Mouse (Mus musculus) neural tube, embryonic 13.5 days (tissue): ENCODE results near the gene Gm5136. TPM values are rescaled to one million over a fixed set of nuclear protein-coding genes. Genes with fewer than 3 reads are reported as not detected.

Experiments
- ATAC-seq: fragments of 200-750 bp; cut with Nextera tagmentation; 2 replicates; pipeline ENCODE4 v1.8.0; 2017; ENCODE audit warnings: low read depth, mild to moderate bottlenecking, moderate TSS enrichment, moderate library complexity
- H3K27ac ChIP-seq: fragments of 300-500 bp; sonication (generic); replicated peaks from 2 replicates; pipeline ENCODE4 v1.5.1; 2015; ENCODE audit warnings: moderate library complexity, mild to moderate bottlenecking, inconsistent platforms
- H3K27me3 ChIP-seq: fragments of 300-500 bp; sonication (generic); 2 replicates; pipeline ENCODE4 v1.6.1; 2015; ENCODE audit warnings: mild to moderate bottlenecking, inconsistent platforms
- H3K36me3 ChIP-seq: fragments of 300-500 bp; sonication (generic); 2 replicates; pipeline ENCODE4 v1.6.1; 2015; ENCODE audit warnings: mild to moderate bottlenecking, inconsistent platforms
- H3K4me1 ChIP-seq: fragments of 300-500 bp; sonication (generic); replicated peaks from 2 replicates; pipeline ENCODE4 v1.6.1; 2015; ENCODE audit warnings: inconsistent platforms
- H3K4me2 ChIP-seq: fragments of 300-500 bp; sonication (generic); 2 replicates; pipeline ENCODE4 v1.6.1; 2015; ENCODE audit warnings: inconsistent platforms, mild to moderate bottlenecking, moderate library complexity
- H3K4me3 ChIP-seq: fragments of 300-500 bp; sonication (generic); 2 replicates; pipeline ENCODE4 v1.5.1; 2015; ENCODE audit warnings: mild to moderate bottlenecking, inconsistent platforms
- H3K9ac ChIP-seq: fragments of 300-500 bp; sonication (generic); 2 replicates; pipeline ENCODE4 v1.6.1; 2015; ENCODE audit warnings: moderate library complexity, mild to moderate bottlenecking, inconsistent platforms
- H3K9me3 ChIP-seq: fragments of 300-500 bp; sonication (generic); 2 replicates; pipeline ENCODE4 v1.6.1; 2016; ENCODE audit warnings: inconsistent platforms
- WGBS: fragments of 180-500 bp; shearing (Covaris S2); methylation state at CpG from one replicate; pipeline ENCODE4 v1.1.7; 2015; 5-methylcytosine and 5-hydroxymethylcytosine counted together
- polyA plus RNA-seq: library from polyadenylated mRNA; unstranded; fragments of >200 nt; fragmentation: Nextera tagmentation; extraction: Ambion mirVana; gene quantifications from 2 replicates; pipeline ENCODE4 v1.2.1, GENCODE M21; 2015

Gm5136 gene
- polyA plus RNA-seq, 1 experiment from 2014 or later = 0.22 TPM

- peaks cover 11% of the 10 kb centered on the region for H3K4me1 ChIP-seq
- H3K4me3 ChIP-seq = no peak overlapping the region
- H3K36me3 ChIP-seq = no peaks in the 10 kb centered on the region
- H3K9me3 ChIP-seq = no peaks in the 10 kb centered on the region
- H3K27ac ChIP-seq = peak overlapping the region; percentile 69
- 55% methylated on average over 14 of the region's 14 CpGs for WGBS
- ATAC-seq = peak; percentile 74
- no peak overlapping the region for H3K9ac ChIP-seq
- no peaks in the 10 kb centered on the region for H3K27me3 ChIP-seq
- H3K4me2 ChIP-seq = no peak overlapping the region
Observed at GRCm38 (mm10) chr10:108679675-108680390, 20.1 kb downstream of the Gm5136 start.

- Histone ChIP-seq H3K27ac (no peak overlapping the region), H3K27me3 (no peaks in the 10 kb centered on the region), H3K9ac (no peak overlapping the region), H3K4me3 (no peak overlapping the region), H3K4me1 (peaks cover 11% of the 10 kb centered on the region), H3K9me3 (no peaks in the 10 kb centered on the region), H3K36me3 (no peaks in the 10 kb centered on the region), H3K4me2 (no peak overlapping the region)
- ATAC-seq = no peak
- 82% methylated on average over 8 of the region's 8 CpGs for WGBS
Observed at GRCm38 (mm10) chr10:108677053-108677452, 22.9 kb downstream of the Gm5136 start.

GRCm38 (mm10) chr10:108668944-108669343, 31.0 kb downstream of the Gm5136 start:
- Histone ChIP-seq H3K4me1 (no peaks in the 10 kb centered on the region), H3K4me2 (no peak overlapping the region), H3K4me3 (no peak overlapping the region), H3K9me3 (no peaks in the 10 kb centered on the region), H3K9ac (no peak overlapping the region), H3K27ac (no peak overlapping the region), H3K27me3 (no peaks in the 10 kb centered on the region), H3K36me3 (no peaks in the 10 kb centered on the region)
- no peak for ATAC-seq
- WGBS = 88% methylated on average over 3 of the region's 3 CpGs

GRCm38 (mm10) chr10:108660295-108660694, 39.7 kb downstream of the Gm5136 start:
- Histone ChIP-seq H3K27ac (no peak overlapping the region), H3K9me3 (no peaks in the 10 kb centered on the region), H3K4me1 (no peaks in the 10 kb centered on the region), H3K4me3 (no peak overlapping the region), H3K9ac (no peak overlapping the region), H3K27me3 (no peaks in the 10 kb centered on the region), H3K36me3 (no peaks in the 10 kb centered on the region), H3K4me2 (no peak overlapping the region)
- 69% methylated on average over 3 of the region's 3 CpGs for WGBS
- ATAC-seq = no peak

- no peaks in the 10 kb centered on the region for H3K36me3 ChIP-seq
- no peak overlapping the region for H3K4me3 ChIP-seq
- no peaks in the 10 kb centered on the region for H3K27me3 ChIP-seq
- ATAC-seq = no peak
- no peak overlapping the region for H3K27ac ChIP-seq
- H3K9me3 ChIP-seq = no peaks in the 10 kb centered on the region
- H3K4me2 ChIP-seq = no peak overlapping the region
- WGBS = 84% methylated on average over 2 of the region's 2 CpGs
- H3K4me1 ChIP-seq = no peaks in the 10 kb centered on the region
- no peak overlapping the region for H3K9ac ChIP-seq
Observed at GRCm38 (mm10) chr10:108658300-108658699, 41.7 kb downstream of the Gm5136 start.

- H3K4me3 ChIP-seq = no peak overlapping the region
- no peak for ATAC-seq
- H3K9ac ChIP-seq = no peak overlapping the region
- no peak overlapping the region for H3K4me2 ChIP-seq
- no peak overlapping the region for H3K27ac ChIP-seq
- H3K4me1 ChIP-seq = peaks cover 4% of the 10 kb centered on the region
- no peaks in the 10 kb centered on the region for H3K27me3 ChIP-seq
- no peaks in the 10 kb centered on the region for H3K36me3 ChIP-seq
- H3K9me3 ChIP-seq = no peaks in the 10 kb centered on the region
Observed at GRCm38 (mm10) chr10:108657669-108658068, 42.3 kb downstream of the Gm5136 start.

- H3K27ac ChIP-seq = no peak overlapping the region
- no peak for ATAC-seq
- H3K4me3 ChIP-seq = no peak overlapping the region
- 92% methylated on average over 4 of the region's 4 CpGs for WGBS
- no peak overlapping the region for H3K9ac ChIP-seq
- H3K27me3 ChIP-seq = no peaks in the 10 kb centered on the region
- peaks cover 4% of the 10 kb centered on the region for H3K4me1 ChIP-seq
- no peak overlapping the region for H3K4me2 ChIP-seq
- no peaks in the 10 kb centered on the region for H3K9me3 ChIP-seq
- no peaks in the 10 kb centered on the region for H3K36me3 ChIP-seq
Observed at GRCm38 (mm10) chr10:108656898-108657297, 43.1 kb downstream of the Gm5136 start.

- WGBS = 94% methylated on average over 11 of the region's 11 CpGs
- no peak for ATAC-seq
- H3K27me3 ChIP-seq = no peaks in the 10 kb centered on the region
Observed at GRCm38 (mm10) chr10:108655074-108655473, 44.9 kb downstream of the Gm5136 start.

GRCm38 (mm10) chr10:108652831-108653230, 47.1 kb downstream of the Gm5136 start:
- Histone ChIP-seq H3K9me3 (no peaks in the 10 kb centered on the region), H3K27me3 (no peaks in the 10 kb centered on the region), H3K36me3 (no peaks in the 10 kb centered on the region), H3K4me3 (no peak overlapping the region), H3K9ac (no peak overlapping the region), H3K4me2 (no peak overlapping the region), H3K4me1 (peaks cover 4% of the 10 kb centered on the region), H3K27ac (no peak overlapping the region)
- no peak for ATAC-seq
- 47% methylated on average over 8 of the region's 8 CpGs for WGBS

More at GRCm38 (mm10) chr10:108655074-108655473, 44.9 kb downstream of the Gm5136 start:
- Histone ChIP-seq H3K9me3 (no peaks in the 10 kb centered on the region), H3K36me3 (no peaks in the 10 kb centered on the region), H3K27ac (no peak overlapping the region), H3K9ac (no peak overlapping the region), H3K4me3 (no peak overlapping the region), H3K4me1 (peaks cover 4% of the 10 kb centered on the region), H3K4me2 (no peak overlapping the region)

- Histone ChIP-seq H3K9ac (no peak overlapping the region), H3K4me1 (peaks cover 4% of the 10 kb centered on the region), H3K27ac (no peak overlapping the region), H3K4me2 (no peak overlapping the region), H3K4me3 (no peak overlapping the region), H3K9me3 (no peaks in the 10 kb centered on the region), H3K36me3 (no peaks in the 10 kb centered on the region), H3K27me3 (no peaks in the 10 kb centered on the region)
- WGBS = 86% methylated on average over 8 of the region's 8 CpGs
- ATAC-seq = no peak
Observed at GRCm38 (mm10) chr10:108652066-108652465, 47.9 kb downstream of the Gm5136 start.

- no peak for ATAC-seq
- H3K4me1 ChIP-seq = peaks cover 4% of the 10 kb centered on the region
- WGBS = 74% methylated on average over 7 of the region's 7 CpGs
- H3K27ac ChIP-seq = peak overlapping the region; percentile 56
- no peaks in the 10 kb centered on the region for H3K9me3 ChIP-seq
- H3K9ac ChIP-seq = no peak overlapping the region
- no peaks in the 10 kb centered on the region for H3K27me3 ChIP-seq
- no peaks in the 10 kb centered on the region for H3K36me3 ChIP-seq
- H3K4me2 ChIP-seq = no peak overlapping the region
- H3K4me3 ChIP-seq = no peak overlapping the region
Observed at GRCm38 (mm10) chr10:108649174-108649573, 50.8 kb downstream of the Gm5136 start.
